Mouse (Mus musculus) natural killer cell, adult 2 months (primary cell): ENCODE results near the gene Cnbd2.

ENCODE experiments used
- DNase-seq, 2 experiments: peaks; one replicate each; pipeline ENCODE4 v3.0.0; 2022; ENCODE audit warnings: low spot score in 2 of 2

Cnbd2 gene

GRCm38 (mm10) chr2:156312297-156312897 is at the start of gene Cnbd2, which contains the start of gene Scand1:
Gene Cnbd2, plus strand, starts transcription at chr2:156312299.
Gene Scand1, minus strand, starts transcription at chr2:156312704.
- peak; percentile 90 to 92 for DNase-seq

GRCm38 (mm10) chr2:156263204-156263893 is 48.8 kb upstream of the Cnbd2 start:
- no peak for DNase-seq

- DNase-seq, result no peak
Measured at GRCm38 (mm10) chr2:156267636-156268035, 44.5 kb upstream of the Cnbd2 start.

- no peak for DNase-seq
Measured at GRCm38 (mm10) chr2:156272553-156272952, 39.5 kb upstream of the Cnbd2 start.

- DNase-seq, result peak; percentile 75 to 84
Measured at GRCm38 (mm10) chr2:156278226-156279017, 33.7 kb upstream of the Cnbd2 start.

GRCm38 (mm10) chr2:156281227-156281626 is 30.9 kb upstream of the Cnbd2 start:
- no peak for DNase-seq

- DNase-seq, result no peak
Measured at GRCm38 (mm10) chr2:156285161-156285560, 26.9 kb upstream of the Cnbd2 start.

- no peak for DNase-seq
Measured at GRCm38 (mm10) chr2:156286733-156287132, 25.4 kb upstream of the Cnbd2 start.

GRCm38 (mm10) chr2:156288222-156288621 is 23.9 kb upstream of the Cnbd2 start:
- DNase-seq, result no peak

- DNase-seq, result no peak
Measured at GRCm38 (mm10) chr2:156289552-156290160, 22.4 kb upstream of the Cnbd2 start.

- DNase-seq, result no peak
Measured at GRCm38 (mm10) chr2:156291998-156292397, 20.1 kb upstream of the Cnbd2 start.

GRCm38 (mm10) chr2:156295601-156296063 is 16.5 kb upstream of the Cnbd2 start:
- DNase-seq, result peak in 1 of 2 experiments; percentile 28

- DNase-seq, result no peak
Measured at GRCm38 (mm10) chr2:156296190-156296589, 15.9 kb upstream of the Cnbd2 start.

GRCm38 (mm10) chr2:156297653-156298052 is 14.4 kb upstream of the Cnbd2 start:
- no peak for DNase-seq

- no peak for DNase-seq
Measured at GRCm38 (mm10) chr2:156298458-156298857, 13.6 kb upstream of the Cnbd2 start.

- no peak for DNase-seq
Measured at GRCm38 (mm10) chr2:156302063-156302462, 10.0 kb upstream of the Cnbd2 start.

GRCm38 (mm10) chr2:156304351-156304750 is 7.7 kb upstream of the Cnbd2 start:
- DNase-seq, result no peak

- DNase-seq, result peak; percentile 17 to 30
Measured at GRCm38 (mm10) chr2:156305818-156306217, 6.3 kb upstream of the Cnbd2 start.

- DNase-seq, result no peak
Measured at GRCm38 (mm10) chr2:156307261-156307660, 4.8 kb upstream of the Cnbd2 start.

- DNase-seq, result no peak
Measured at GRCm38 (mm10) chr2:156309948-156310347, 2.2 kb upstream of the Cnbd2 start.

GRCm38 (mm10) chr2:156310455-156310854 is 1.6 kb upstream of the Cnbd2 start:
- DNase-seq, result no peak

- no peak for DNase-seq
Measured at GRCm38 (mm10) chr2:156310945-156311344, 1.2 kb upstream of the Cnbd2 start.
